Mouse (Mus musculus): Measurements from ENCODE around the gene Pitx1. TPM values are rescaled to one million over a fixed set of nuclear protein-coding genes. Genes with fewer than 3 reads are reported as not detected.

The Pitx1 gene
- total RNA-seq, 2 experiments from 2014 or later, result not detected

DNA sequence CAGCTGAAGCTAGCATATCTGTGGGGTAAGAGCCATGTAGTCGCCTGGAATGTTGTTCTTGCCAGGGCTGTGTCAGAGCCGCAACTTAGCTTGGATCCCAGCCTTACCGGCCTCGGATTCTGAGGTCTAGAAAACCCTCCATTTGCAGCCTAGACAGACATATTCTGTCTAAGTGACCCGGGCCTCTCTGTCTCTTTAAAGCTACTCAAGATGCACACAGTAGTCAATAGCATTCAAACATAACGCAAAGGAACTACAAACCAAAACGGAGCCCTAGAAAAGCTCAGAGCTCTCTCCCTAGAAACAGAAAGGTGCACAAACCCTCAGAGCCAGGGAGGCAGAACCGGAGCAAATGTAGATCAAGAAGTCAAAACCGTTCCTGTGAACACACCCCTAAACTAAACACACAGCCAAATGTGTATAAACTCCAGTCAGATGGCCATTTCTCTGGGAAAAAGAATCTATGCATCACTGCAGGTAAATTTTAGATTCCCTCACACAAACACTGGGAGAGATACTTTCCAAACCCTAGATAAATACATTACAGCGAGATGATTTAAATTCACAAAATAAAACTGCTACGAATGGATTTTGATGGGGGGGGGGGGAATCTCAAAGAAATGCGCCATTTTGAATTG is 6.9 kb downstream of the Pitx1 start:
- DNase-seq (ENCODE audit: extremely low spot score in 1 of 2, low spot score in 2 of 2), result no peak
- intact Hi-C loops (cut with DNase I), result loop anchor here (5.0 kb wide), 2 partner anchors 133 to 428 kb away; no protein-coding TSS in a partner anchor
- no peak overlapping the region for H3K4me3 ChIP-seq

DNA sequence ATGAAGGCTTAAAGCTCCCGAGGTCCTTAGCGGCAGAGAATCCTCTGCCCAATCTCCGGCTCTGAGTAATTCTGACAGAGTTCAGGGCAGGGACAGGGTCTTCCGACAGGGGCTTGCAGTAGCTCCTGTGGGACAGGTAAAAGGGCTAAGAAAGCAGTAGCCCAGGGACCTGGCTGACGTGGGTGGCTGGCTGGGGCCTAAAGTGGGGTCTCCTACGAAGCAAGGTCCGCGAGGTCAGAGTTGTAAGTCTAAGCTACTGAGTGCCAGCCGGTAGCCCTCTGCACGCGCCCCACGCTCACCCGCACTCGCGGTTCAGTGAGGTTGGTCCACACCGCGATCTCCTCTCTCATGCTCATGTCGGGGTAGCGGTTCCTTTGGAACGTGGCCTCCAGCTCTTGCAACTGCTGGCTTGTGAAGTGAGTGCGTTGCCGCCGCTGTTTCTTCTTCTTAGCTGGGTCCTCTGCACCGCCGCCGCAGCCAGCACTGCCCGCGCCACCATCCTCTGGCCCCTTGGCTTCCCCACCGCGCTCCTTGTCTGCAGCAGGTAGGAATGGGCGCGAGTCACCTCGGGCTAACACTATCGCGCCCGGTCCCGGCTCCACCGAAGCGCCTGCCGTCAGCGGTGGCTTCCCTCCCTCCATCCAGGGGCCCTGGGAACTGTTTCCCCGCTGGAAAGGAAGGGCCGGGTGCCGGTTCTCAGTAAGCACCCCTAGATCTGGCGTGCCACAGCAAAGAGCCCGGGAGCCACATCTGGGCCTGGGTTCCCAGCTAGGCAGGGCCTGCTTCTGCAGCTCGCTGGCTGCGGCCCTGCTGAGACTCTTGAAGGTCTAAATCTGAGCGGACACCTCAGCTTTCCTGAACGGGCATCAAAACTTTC is 7.6 kb downstream of the Pitx1 start:
- TF ChIP-seq CTCF (IDR thresholded peaks at IDR 0.05), result no peak
- intact Hi-C loops (cut with DNase I), result loop anchor here (5.0 kb wide), 2 partner anchors 134 to 429 kb away; no protein-coding TSS in a partner anchor
- no peak for DNase-seq (ENCODE audit: extremely low spot score in 1 of 2, low spot score in 2 of 2)
- Histone ChIP-seq H3K27ac (no peak overlapping the region), H3K4me3 (no peak overlapping the region)

More for the DNA sequence above, 6.9 kb downstream of the Pitx1 start:
- H3K27ac ChIP-seq, result no peak overlapping the region
- no peak for TF ChIP-seq CTCF (IDR thresholded peaks at IDR 0.05)

DNA sequence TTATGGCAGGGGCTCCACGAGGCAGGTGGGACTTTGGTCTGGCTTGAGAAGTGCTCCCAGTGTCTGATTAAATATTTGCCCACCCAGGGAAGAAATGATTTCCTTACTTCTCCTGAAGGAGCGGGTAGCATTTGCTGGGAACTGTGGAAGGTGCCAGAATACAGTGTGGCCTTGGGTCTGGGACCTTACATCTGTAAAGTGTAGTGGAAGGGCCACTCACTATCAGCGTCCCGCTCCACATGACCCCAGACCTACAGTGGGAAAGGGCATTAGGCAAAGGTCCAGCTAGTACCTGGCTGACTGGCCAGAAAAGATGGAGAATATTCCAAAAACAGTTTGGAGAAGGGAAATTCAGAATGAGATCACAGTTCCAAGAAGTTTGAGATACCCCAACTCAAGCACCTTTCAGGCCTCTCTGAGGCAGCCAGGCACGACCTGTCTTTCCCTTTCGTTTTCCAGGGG is 8.3 kb downstream of the Pitx1 start:
- H3K4me3 ChIP-seq, result no peak overlapping the region
- no peak for DNase-seq (ENCODE audit: extremely low spot score in 1 of 2, low spot score in 2 of 2)
- no peak overlapping the region for H3K27ac ChIP-seq
- no peak for TF ChIP-seq CTCF (IDR thresholded peaks at IDR 0.05)
- intact Hi-C loops (cut with DNase I), result loop anchor here (5.0 kb wide), 2 partner anchors 135 to 430 kb away; no protein-coding TSS in a partner anchor

DNA sequence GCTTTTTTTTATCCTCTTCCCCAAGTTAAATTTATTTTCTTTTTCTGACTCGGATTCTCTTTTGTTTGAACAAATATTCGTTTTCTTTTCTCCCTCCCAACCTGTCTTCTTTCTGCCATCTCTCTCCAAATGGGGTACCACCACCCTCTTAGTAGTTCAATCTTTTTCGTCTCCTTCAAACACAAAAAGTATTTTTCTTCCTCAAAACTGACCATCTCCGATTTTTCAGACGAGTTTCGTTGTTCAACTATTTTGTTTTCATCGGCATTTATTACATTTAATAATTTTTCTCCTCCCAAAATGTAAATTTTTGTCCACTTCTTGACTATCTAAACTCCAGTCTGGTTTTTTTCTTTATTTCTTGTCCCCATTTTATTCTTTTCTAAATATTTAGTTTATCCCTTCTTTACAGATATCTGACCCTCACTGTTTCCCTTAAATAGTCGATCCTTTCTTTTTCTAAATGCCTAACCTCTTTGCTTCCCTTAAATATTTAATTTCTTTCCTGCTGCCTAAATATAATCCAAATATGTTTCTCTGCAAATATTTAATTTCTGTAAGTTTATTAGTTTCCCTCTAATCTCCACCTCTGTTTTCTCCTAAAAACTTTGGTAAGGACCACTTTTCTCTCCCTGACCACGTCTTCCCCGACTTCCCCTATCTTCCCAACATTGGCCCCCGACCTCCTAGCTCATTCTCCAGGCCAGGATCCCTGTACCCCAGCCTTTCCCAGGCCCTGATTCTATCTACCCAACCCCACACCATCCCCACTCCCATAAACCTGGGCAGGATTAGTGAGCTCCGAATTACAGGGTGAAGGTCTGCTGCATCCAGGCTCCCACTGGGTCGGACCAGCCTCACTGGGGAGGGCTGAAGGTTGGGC is 9.0 kb downstream of the Pitx1 start:
- intact Hi-C loops (cut with DNase I), result loop anchor here (5.0 kb wide), 2 partner anchors 135 to 430 kb away; no protein-coding TSS in a partner anchor
- no peak for TF ChIP-seq CTCF (IDR thresholded peaks at IDR 0.05)

DNA sequence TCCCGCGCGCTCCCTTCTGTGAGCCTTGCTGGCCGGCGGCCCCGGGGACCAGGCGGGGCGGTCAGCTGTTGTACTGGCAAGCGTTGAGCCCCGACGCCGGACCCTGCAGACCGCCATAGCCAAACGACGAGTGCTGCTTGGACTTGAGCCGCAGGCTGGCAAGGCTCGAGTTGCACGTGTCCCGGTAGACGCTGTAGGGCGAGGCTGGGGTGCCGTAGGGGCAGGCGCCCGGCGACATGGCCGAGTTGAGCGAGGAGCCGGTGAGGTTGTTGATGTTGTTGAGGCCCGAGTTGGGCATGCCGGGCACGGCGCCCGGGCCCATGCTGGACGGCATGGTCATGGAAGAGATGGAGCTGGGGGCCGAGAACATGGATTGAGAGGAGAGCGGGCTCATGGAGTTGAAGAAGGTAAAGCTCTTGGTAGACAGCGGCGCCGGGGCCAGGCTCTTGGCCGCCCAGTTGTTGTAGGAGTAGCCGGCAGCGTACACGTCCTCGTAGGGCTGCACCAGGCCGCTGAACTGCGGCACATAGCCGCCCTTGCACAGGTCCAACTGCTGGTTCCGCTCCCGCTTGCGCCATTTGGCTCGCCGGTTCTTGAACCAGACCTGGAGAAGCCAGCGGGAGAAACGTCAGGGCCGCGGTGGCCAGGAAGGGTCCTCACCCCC is 9.9 kb downstream of the Pitx1 start:
- Histone ChIP-seq H3K27ac (no peak overlapping the region), H3K4me3 (no peak overlapping the region)
- DNase-seq (ENCODE audit: extremely low spot score in 1 of 2, low spot score in 2 of 2), result no peak
- no peak for TF ChIP-seq CTCF (IDR thresholded peaks at IDR 0.05)
- intact Hi-C loops (cut with DNase I), result loop anchor here (5.0 kb wide), 2 partner anchors 136 to 431 kb away; no protein-coding TSS in a partner anchor

More for the DNA sequence above, 9.0 kb downstream of the Pitx1 start:
- no peak for DNase-seq (ENCODE audit: extremely low spot score in 1 of 2, low spot score in 2 of 2)
- Histone ChIP-seq H3K27ac (no peak overlapping the region), H3K4me3 (no peak overlapping the region)

DNA sequence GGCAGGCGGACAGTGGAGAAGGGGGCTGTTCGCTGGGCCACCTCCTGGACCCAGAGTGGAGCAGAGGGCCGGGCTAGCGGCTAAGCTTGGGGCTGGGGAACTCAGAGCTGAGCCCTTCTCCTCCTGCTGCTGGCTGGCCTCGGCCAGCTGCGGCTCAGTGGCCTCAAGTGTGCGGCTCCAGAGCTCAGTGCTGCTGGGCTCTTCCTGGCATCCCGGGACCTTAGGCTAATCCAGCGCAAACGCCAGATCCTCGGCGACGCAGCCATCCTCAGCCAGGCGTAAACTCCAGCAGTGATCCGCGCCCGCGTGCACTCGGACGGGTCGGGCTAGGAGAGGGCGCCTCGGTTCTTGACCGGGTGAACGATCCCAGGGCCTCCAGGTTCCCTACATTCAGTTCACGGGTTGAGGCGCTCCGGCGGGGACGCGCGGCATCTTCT is 10.7 kb downstream of the Pitx1 start:
- intact Hi-C loops (cut with DNase I), result loop anchor here (5.0 kb wide), 2 partner anchors 137 to 432 kb away; no protein-coding TSS in a partner anchor
- TF ChIP-seq CTCF (IDR thresholded peaks at IDR 0.05), result no peak
- H3K27ac ChIP-seq, result no peak overlapping the region
- no peak for DNase-seq (ENCODE audit: extremely low spot score in 1 of 2, low spot score in 2 of 2)
- H3K4me3 ChIP-seq, result no peak overlapping the region

DNA sequence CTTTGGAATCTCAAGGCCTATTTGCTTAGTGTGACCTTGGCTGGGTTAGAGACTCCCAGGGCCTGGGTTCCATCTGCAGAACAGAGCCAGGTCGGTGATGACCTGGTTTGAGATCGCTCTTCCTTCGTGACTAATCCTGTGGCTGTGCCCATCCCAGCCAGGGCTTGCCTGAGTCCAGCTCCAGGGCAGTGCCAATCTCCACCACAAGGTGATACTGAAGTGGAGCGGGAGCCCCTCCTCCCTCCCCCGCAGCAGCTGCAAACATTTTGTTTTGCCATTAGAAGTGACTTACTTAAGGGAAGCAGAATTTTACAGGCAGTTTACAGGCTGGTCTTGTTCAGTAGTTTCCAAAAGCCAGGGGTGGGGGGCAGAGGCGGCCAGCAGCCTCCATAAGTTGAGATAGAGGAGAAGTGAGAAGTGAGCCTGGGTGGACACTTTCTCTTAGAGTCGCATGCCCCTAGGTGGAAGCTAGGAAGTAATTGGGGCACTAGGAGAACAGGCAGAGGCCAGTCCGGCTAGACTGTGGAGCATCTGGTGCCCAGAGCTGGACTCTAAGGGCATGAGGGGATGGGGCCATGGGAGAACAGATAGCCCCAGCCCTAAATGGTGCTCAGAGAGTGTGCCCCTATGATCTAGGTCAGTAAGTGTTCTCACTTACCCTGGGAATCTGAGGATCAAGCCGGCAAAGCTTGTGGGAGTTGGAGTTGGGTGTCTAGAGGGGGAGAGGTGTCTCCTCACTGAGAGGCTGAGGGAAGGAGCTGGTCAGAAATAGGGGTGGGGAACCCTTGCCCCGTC is 11.6 kb downstream of the Pitx1 start:
- Histone ChIP-seq H3K27ac (no peak overlapping the region), H3K4me3 (no peak overlapping the region)
- intact Hi-C loops (cut with DNase I), result no loop called here
- TF ChIP-seq CTCF (IDR thresholded peaks at IDR 0.05), result no peak; the same call in 1 of the 2 replicates
- DNase-seq (ENCODE audit: extremely low spot score in 1 of 2, low spot score in 2 of 2), result no peak

DNA sequence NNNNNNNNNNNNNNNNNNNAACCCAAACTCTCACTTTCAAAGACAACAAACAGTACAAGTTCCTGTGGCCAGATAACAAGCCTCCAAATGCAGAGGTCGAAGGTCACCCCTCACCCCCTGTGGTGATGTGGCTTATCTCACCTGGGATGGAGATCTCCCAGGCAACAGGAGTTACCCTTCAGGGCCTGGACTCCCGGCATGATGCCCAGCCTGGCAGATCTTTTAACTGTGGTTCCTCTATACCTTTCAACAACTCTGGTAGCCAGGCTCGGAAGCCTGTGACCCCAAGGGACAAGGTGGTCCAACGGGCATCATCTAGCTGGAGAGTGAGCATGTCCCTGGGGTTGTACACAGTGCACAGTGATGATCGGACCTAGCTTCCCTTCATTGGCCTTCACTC is 13.5 kb downstream of the Pitx1 start:
- intact Hi-C loops (cut with DNase I), result no loop called here
- H3K27ac ChIP-seq, result no peak overlapping the region
- H3K4me3 ChIP-seq, result no peak overlapping the region
- DNase-seq (ENCODE audit: extremely low spot score in 1 of 2, low spot score in 2 of 2), result no peak
- TF ChIP-seq CTCF (IDR thresholded peaks at IDR 0.05), result no peak

DNA sequence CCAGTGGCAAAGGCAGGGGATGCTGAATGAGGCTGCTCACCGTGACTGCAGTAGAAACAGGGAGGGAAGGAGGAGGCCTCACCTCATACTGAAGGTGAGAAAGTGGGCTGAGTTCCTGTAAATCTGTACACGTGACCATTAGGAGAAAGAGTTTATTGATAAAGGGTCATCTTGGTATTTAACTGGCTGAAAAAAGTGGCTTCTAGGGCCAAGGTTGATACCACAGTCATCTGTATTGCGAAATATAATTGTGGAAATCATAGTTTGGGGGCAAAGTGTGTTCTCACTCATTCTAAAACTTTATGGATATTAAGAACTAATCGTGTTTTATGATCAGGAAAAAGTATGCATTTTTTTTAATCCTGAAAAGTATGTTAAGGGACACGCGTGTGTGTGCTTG is 21.2 kb downstream of the Pitx1 start:
- H3K4me3 ChIP-seq, result no peak overlapping the region
- DNase-seq (ENCODE audit: extremely low spot score in 1 of 2, low spot score in 2 of 2), result no peak
- H3K27ac ChIP-seq, result no peak overlapping the region
- intact Hi-C loops (cut with DNase I), result no loop called here
- no peak for TF ChIP-seq CTCF (IDR thresholded peaks at IDR 0.05)

DNA sequence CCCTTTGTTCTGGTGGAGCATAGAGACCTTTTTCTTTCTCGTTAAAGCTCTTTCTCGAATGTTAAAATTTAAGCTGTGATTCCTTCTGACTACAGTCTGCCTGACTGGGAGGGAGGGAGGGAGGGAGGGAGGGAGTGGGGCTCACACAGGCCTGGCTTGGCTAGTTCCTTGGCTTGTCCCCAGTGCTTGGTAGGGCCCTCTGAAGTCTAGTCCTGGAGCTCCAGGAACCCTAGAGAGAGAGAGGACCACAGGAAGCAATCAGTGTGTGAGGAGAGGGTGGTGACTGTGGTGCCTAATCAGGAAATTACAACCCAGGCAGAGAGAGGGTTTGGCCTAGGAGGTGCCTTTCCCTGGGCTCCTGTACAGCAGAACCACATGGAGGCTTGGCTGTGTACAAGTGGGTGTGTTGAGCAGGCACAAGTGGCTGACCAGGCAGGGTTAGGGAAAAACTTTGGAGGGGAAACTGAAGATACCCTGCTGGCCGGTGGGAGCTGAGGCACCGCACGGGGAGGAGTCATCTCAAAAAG is 22.4 kb downstream of the Pitx1 start:
- no peak overlapping the region for H3K27ac ChIP-seq
- intact Hi-C loops (cut with DNase I), result no loop called here
- DNase-seq (ENCODE audit: extremely low spot score in 1 of 2, low spot score in 2 of 2), result no peak
- TF ChIP-seq CTCF (IDR thresholded peaks at IDR 0.05), result no peak
- no peak overlapping the region for H3K4me3 ChIP-seq

All from left cerebral cortex, adult 2 months (tissue).